Mouse (Mus musculus): ENCODE results near the gene Rab11b. TPM values are rescaled to one million over a fixed set of nuclear protein-coding genes. Genes with fewer than 3 reads are reported as not detected.

The Rab11b gene
- total RNA-seq, 4 experiments from 2014 or later: 248 to 275 (median 267) TPM

GRCm38 (mm10) chr17:33717982-33718381, 42.3 kb downstream of the Rab11b start:
- no peak for DNase-seq (ENCODE audit: low spot score)

- DNase-seq (ENCODE audit: low spot score): no peak
These were observed 43.1 kb downstream of the Rab11b start for GRCm38 (mm10) chr17:33717246-33717645.

GRCm38 (mm10) chr17:33714779-33715178, 45.6 kb downstream of the Rab11b start:
- no peak for DNase-seq (ENCODE audit: low spot score)

DNA sequence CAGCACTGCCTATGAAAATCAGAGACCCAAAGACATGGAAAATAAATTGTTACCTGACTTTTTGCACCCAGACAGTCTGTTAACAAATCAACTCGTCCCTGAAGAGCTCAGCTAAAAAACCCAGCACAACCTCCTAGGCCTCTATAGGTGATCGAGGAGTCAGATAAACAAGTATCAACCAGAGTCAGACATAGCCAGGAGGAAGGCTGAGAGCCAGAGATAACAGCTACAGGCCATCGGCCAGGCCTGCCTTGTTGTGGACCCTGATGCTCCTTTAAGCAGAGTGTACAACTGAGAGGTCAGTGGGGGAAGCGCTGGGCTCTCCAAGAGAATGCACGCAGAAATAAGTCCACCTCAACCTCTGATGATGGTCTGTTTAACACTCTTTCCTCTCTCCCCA, 47.1 kb downstream of the Rab11b start:
- DNase-seq (ENCODE audit: low spot score): no peak

DNA sequence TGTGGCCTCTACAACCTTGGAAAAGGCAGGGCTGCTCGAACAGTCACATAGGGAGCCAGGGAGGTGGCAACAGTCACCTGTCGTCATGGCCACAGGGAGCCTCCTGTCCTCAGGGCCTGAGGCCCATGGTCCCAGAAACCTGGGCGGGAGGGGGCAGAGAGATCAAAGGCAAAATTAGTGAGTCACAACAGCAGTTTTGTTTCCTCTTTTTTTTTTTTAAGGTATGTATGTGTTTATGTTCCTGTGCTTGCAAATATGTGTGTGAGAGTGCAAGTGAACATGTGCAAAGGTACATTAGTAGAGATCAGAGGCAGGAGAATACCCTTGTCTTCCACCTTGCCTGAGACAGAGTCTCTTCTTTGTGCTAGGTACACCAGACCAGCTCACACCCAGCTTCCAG, 50.5 kb downstream of the Rab11b start:
- no peak for DNase-seq (ENCODE audit: low spot score)

DNA sequence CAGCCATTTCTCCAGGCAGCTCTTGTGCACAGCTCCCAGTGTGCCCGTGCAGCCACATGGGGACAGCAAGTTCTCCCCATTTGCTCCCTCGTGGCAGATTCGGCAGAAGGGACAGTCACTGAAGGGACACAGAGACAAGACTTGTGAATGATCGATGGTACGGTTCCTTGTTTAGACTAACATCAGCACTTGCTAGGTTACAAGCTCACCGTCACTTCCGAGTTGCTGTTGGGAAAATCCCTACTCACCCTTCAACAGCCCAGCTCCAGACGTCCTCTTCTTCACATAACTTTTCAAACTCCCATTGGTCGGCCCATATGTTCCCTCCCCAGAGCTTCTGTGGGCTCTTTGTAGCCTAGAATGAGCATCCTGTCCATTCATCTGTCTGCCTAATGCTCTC, 57.2 kb downstream of the Rab11b start:
- DNase-seq (ENCODE audit: low spot score): no peak

GRCm38 (mm10) chr17:33702178-33702577, 58.2 kb downstream of the Rab11b start:
- no peak for DNase-seq (ENCODE audit: low spot score)

GRCm38 (mm10) chr17:33695471-33695870, 64.9 kb downstream of the Rab11b start:
- no peak for DNase-seq (ENCODE audit: low spot score)

Other genes starting within 250 kb of the Rab11b start
- 10 to 100 TPM; 10.9 to 14.0 (median 11.9) TPM for gene Adamts10, start 236.3 kb downstream of the Rab11b start, total RNA-seq (2022)
- 1 to 10 TPM; 1.2 to 2.7 (median 1.4) TPM for gene Myo1f, start 204.8 kb downstream of the Rab11b start, total RNA-seq (2022)
- 10 to 100 TPM in 1 of 4 experiments, 1 to 10 TPM in 3; 7.0 to 11.4 (median 8.8) TPM for gene Zfp414, start 131.4 kb downstream of the Rab11b start, total RNA-seq (2022)
- gene Pram1, start 122.5 kb downstream of the Rab11b start, total RNA-seq (2022): under 1 TPM in 2 of 4 experiments, not detected in 2; 0.27 to 0.31 TPM
- 10 to 100 TPM; 76.0 to 96.9 (median 84.0) TPM for gene Hnrnpm, start 73.7 kb downstream of the Rab11b start, total RNA-seq (2022)
- gene March2, start 41.9 kb downstream of the Rab11b start, total RNA-seq (2022): 100 to 1,000 TPM; 126 to 160 (median 136) TPM
- gene Angptl4, start 21.3 kb upstream of the Rab11b start, total RNA-seq (2022): 1 to 10 TPM; 2.9 to 9.8 (median 8.3) TPM
- 10 to 100 TPM; 44.4 to 64.9 (median 51.3) TPM for gene Kank3, start 50.0 kb upstream of the Rab11b start, total RNA-seq (2022)
- 100 to 1,000 TPM; 691 to 822 (median 750) TPM for gene Rps28, start 64.0 kb upstream of the Rab11b start, total RNA-seq (2022)
- gene Ndufa7, start 64.0 kb upstream of the Rab11b start, total RNA-seq (2022): 100 to 1,000 TPM; 676 to 749 (median 700) TPM
- gene Cd320, start 82.6 kb upstream of the Rab11b start, total RNA-seq (2022): 10 to 100 TPM; 28.9 to 33.6 (median 33.2) TPM
- gene Gm7029, start 113.3 kb upstream of the Rab11b start, total RNA-seq (2022): not detected
- 1 to 10 TPM in 1 of 4 experiments, under 1 TPM in 3; 0.31 to 1.9 (median 0.51) TPM for gene Kifc1, start 130.1 kb upstream of the Rab11b start, total RNA-seq (2022)
- not detected for gene Platr17, start 144.6 kb upstream of the Rab11b start, total RNA-seq (2022)
- 10 to 100 TPM; 11.5 to 16.2 (median 13.7) TPM for gene Daxx, start 148.9 kb upstream of the Rab11b start, total RNA-seq (2022)
- 100 to 1,000 TPM in 2 of 4 experiments, 10 to 100 TPM in 2; 96.8 to 113 (median 105) TPM for gene Tapbp, start 155.4 kb upstream of the Rab11b start, total RNA-seq (2022)
- 10 to 100 TPM; 18.1 to 21.0 (median 19.3) TPM for gene Zbtb22, start 155.4 kb upstream of the Rab11b start, total RNA-seq (2022)
- gene Rgl2, start 169.0 kb upstream of the Rab11b start, total RNA-seq (2022): 10 to 100 TPM; 29.8 to 35.1 (median 34.1) TPM
- 10 to 100 TPM; 62.7 to 82.9 (median 71.1) TPM for gene Pfdn6, start 179.8 kb upstream of the Rab11b start, total RNA-seq (2022)
- 10 to 100 TPM; 10.1 to 12.8 (median 11.6) TPM for gene Wdr46, start 180.1 kb upstream of the Rab11b start, total RNA-seq (2022)
- gene B3galt4, start 191.0 kb upstream of the Rab11b start, total RNA-seq (2022): 1 to 10 TPM in 3 of 4 experiments, under 1 TPM in 1; 0.89 to 2.6 (median 1.6) TPM
- gene Vps52, start 195.3 kb upstream of the Rab11b start, total RNA-seq (2022): 10 to 100 TPM; 35.6 to 45.0 (median 41.6) TPM
- 100 to 1,000 TPM; 373 to 430 (median 408) TPM for gene Rps18, start 195.5 kb upstream of the Rab11b start, total RNA-seq (2022)
- 100 to 1,000 TPM; 111 to 163 (median 123) TPM for gene H2-K1, start 239.8 kb upstream of the Rab11b start, total RNA-seq (2022)

Measured in heart, adult 8-10 months (tissue).